Mouse (Mus musculus) myocyte (in vitro differentiated cells): Measurements from ENCODE around the gene Fsd1l. TPM values are rescaled to one million over a fixed set of nuclear protein-coding genes. Genes with fewer than 3 reads are reported as not detected.

Experiments used
- H3K27me3 ChIP-seq: one replicate; pipeline ENCODE4 v1.6.1; 2011; ENCODE audit not compliant: control insufficient read depth, insufficient read depth, insufficient read length
- H3K36me3 ChIP-seq: one replicate; pipeline ENCODE4 v1.6.1; 2011; ENCODE audit not compliant: control insufficient read depth, insufficient read depth
- H3K4me2 ChIP-seq: one replicate; pipeline ENCODE4 v1.6.1; 2011; ENCODE audit warnings: low read depth, control low read depth
- H3K4me3 ChIP-seq: one replicate; pipeline ENCODE4 v1.5.1; 2011; ENCODE audit warnings: mild to moderate bottlenecking, control low read depth, moderate library complexity
- H3K79me2 ChIP-seq: one replicate; pipeline ENCODE4 v1.6.1; 2011; ENCODE audit not compliant: control insufficient read depth, insufficient read depth
- H3ac ChIP-seq: one replicate; pipeline ENCODE4 v1.6.1; 2011; ENCODE audit not compliant: control insufficient read depth, insufficient read length
- CEBPB ChIP-seq: IDR thresholded peaks from 2 replicates; pipeline ENCODE4 v1.6.1; 2011; ENCODE audit warnings: mild to moderate bottlenecking, moderate library complexity; ENCODE audit not compliant: poor library complexity, insufficient read depth, severe bottlenecking
- E2F4 ChIP-seq: IDR thresholded peaks from one replicate; pipeline ENCODE4 v1.6.1; 2011; ENCODE audit warnings: mild to moderate bottlenecking, control low read depth, moderate library complexity; ENCODE audit not compliant: insufficient read depth
- MAX ChIP-seq: IDR thresholded peaks from one replicate; pipeline ENCODE4 v1.6.1; 2011; ENCODE audit warnings: low read depth, mild to moderate bottlenecking, control low read depth
- MYOD1 ChIP-seq, 3 experiments: IDR thresholded peaks; one replicate each; pipeline ENCODE4 v1.6.1; 2011; ENCODE audit warnings: control low read depth in 2 of 3, low read depth in 2 of 3, mild to moderate bottlenecking in 2 of 3, moderate library complexity in 1 of 3; ENCODE audit not compliant: insufficient read length in 2 of 3, control insufficient read depth in 1 of 3
- MYOG ChIP-seq, 3 experiments: IDR thresholded peaks; one replicate each; pipeline ENCODE4 v1.6.1; 2011; ENCODE audit warnings: control low read depth in 2 of 3, low read depth in 2 of 3, mild to moderate bottlenecking in 2 of 3; ENCODE audit not compliant: insufficient read length in 2 of 3, control insufficient read depth in 1 of 3, insufficient read depth in 1 of 3
- POLR2A ChIP-seq: IDR thresholded peaks from one replicate; pipeline ENCODE4 v1.6.1; 2011; ENCODE audit warnings: low read depth, mild to moderate bottlenecking, control low read depth, moderate library complexity; ENCODE audit not compliant: insufficient read length
- POLR2AphosphoS2 ChIP-seq: IDR thresholded peaks from one replicate; pipeline ENCODE4 v1.6.1; 2011; ENCODE audit warnings: low read depth, control low read depth; ENCODE audit not compliant: insufficient read length
- REST ChIP-seq: IDR thresholded peaks from one replicate; pipeline ENCODE4 v1.6.1; 2011; ENCODE audit warnings: mild to moderate bottlenecking, control low read depth, moderate library complexity; ENCODE audit not compliant: insufficient read depth, insufficient read length
- SRF ChIP-seq: IDR thresholded peaks from one replicate; pipeline ENCODE4 v1.6.1; 2011; ENCODE audit warnings: low read depth; ENCODE audit not compliant: control insufficient read depth, insufficient read length
- TCF12 ChIP-seq: IDR thresholded peaks from one replicate; pipeline ENCODE4 v1.6.1; 2011; ENCODE audit warnings: mild to moderate bottlenecking, control low read depth; ENCODE audit not compliant: poor library complexity, insufficient read depth, severe bottlenecking
- TCF3 ChIP-seq: IDR thresholded peaks from one replicate; pipeline ENCODE4 v1.6.1; 2011; ENCODE audit warnings: low read depth, control low read depth; ENCODE audit not compliant: insufficient read length
- USF1 ChIP-seq: IDR thresholded peaks from one replicate; pipeline ENCODE4 v1.6.1; 2011; ENCODE audit warnings: low read depth, mild to moderate bottlenecking, control low read depth, moderate library complexity
- polyA plus RNA-seq: library from polyadenylated mRNA; unstranded; fragments of >200 nt; fragmentation: generic; extraction: Trizol; gene quantifications from one replicate; pipeline ENCODE4 v1.2.1, GENCODE M21; 2012; ENCODE audit warnings: missing spikeins

The Fsd1l gene
- polyA plus RNA-seq, 1 experiment, result 1.2 TPM

DNA sequence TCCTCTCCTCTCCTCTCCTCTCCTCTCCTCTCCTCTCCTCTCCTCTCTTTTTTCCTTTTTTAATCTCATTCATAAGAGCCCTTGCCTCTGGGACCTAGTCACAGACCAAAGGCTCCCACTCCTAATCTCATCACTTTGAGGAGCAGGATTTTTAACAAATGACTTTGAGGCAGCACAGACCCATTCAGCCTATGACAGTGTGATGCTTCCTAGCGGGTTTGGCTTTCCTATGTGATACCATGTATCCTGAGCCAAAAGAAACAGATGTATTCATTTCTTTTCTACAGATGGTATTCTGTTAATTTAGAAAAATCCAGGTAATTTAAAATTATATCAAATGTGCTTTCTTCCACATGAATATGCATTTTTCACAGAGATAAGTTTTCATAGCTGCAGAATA lies 7.6 kb upstream of the Fsd1l start:
- Histone ChIP-seq H3K79me2 (no peaks in the 10 kb centered on the region), H3K4me3 (no peak overlapping the region), H3K36me3 (no peaks in the 10 kb centered on the region), H3ac (no peak overlapping the region), H3K4me2 (no peak overlapping the region), H3K27me3 (no peaks in the 10 kb centered on the region)
- TF ChIP-seq SRF (no peak), TCF12 (no peak), REST (no peak), USF1 (no peak), CEBPB (no peak), MAX (no peak), TCF3 (no peak), E2F4 (no peak), POLR2AphosphoS2 (no peak), MYOD1 (IDR thresholded peaks at IDR 0.05; ENCODE audit: control insufficient read depth in 1 of 3, insufficient read length in 2 of 3, low read depth in 2 of 3) (no peak), POLR2A (no peak), MYOG (IDR thresholded peaks at IDR 0.05; ENCODE audit: control insufficient read depth in 1 of 3, insufficient read depth in 1 of 3, insufficient read length in 2 of 3, low read depth in 2 of 3) (no peak)

DNA sequence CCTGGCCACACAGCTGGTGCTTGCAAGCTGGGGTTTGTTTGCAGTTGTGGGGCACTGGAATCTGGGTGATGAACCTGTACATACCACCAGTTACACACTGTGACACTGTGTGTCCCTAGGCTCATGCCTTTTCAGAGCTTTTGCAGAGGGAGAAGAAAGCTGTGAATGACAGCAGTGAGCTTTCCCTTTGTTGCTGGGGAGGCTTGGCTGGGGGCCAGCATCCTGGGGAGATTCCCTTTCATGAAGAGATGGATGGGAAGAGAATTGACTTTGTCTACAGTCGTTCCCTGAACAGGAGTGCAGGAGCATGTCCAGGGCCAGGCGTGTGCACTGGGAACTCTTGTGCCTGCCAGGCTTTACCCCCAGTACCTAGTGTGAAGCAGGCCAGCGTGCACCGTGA lies 6.5 kb upstream of the Fsd1l start:
- TF ChIP-seq TCF3 (no peak), SRF (no peak), CEBPB (no peak), MYOD1 (IDR thresholded peaks at IDR 0.05; ENCODE audit: control insufficient read depth in 1 of 3, insufficient read length in 2 of 3, low read depth in 2 of 3) (no peak), POLR2AphosphoS2 (no peak), POLR2A (no peak), REST (no peak), MAX (no peak), E2F4 (no peak), TCF12 (no peak), MYOG (IDR thresholded peaks at IDR 0.05; ENCODE audit: control insufficient read depth in 1 of 3, insufficient read depth in 1 of 3, insufficient read length in 2 of 3, low read depth in 2 of 3) (no peak), USF1 (no peak)
- no peaks in the 10 kb centered on the region for H3K27me3 ChIP-seq
- no peaks in the 10 kb centered on the region for H3K79me2 ChIP-seq
- H3K4me2 ChIP-seq, result no peak overlapping the region
- no peaks in the 10 kb centered on the region for H3K36me3 ChIP-seq
- H3ac ChIP-seq, result no peak overlapping the region
- no peak overlapping the region for H3K4me3 ChIP-seq

DNA sequence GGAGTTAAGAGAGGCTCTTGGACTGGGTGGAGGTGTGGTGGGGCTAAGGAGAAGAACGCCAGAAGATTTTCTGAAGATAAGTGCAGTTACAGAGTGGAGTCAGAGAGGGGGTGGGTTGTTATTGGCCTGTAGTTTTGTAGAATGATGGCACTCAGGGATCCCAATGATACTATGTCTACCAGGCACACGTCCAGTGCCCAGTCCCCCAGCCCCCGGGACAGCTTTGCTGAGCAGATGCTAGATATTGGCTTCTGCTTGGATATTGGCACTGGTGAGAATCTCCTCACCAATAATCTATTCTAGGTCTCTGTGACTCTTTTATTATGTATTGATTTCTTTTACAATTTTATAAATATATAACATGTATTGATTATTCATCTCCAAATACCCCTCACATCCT lies 6.0 kb upstream of the Fsd1l start:
- no peaks in the 10 kb centered on the region for H3K79me2 ChIP-seq
- H3ac ChIP-seq, result no peak overlapping the region
- no peaks in the 10 kb centered on the region for H3K36me3 ChIP-seq
- TF ChIP-seq E2F4, result no peak
- no peak for TF ChIP-seq MAX
- no peak for TF ChIP-seq MYOD1 (IDR thresholded peaks at IDR 0.05; ENCODE audit: control insufficient read depth in 1 of 3, insufficient read length in 2 of 3, low read depth in 2 of 3)
- TF ChIP-seq POLR2AphosphoS2, result no peak
- TF ChIP-seq TCF3, result no peak
- no peak for TF ChIP-seq CEBPB
- no peak for TF ChIP-seq USF1
- no peak for TF ChIP-seq TCF12
- TF ChIP-seq MYOG (IDR thresholded peaks at IDR 0.05; ENCODE audit: control insufficient read depth in 1 of 3, insufficient read depth in 1 of 3, insufficient read length in 2 of 3, low read depth in 2 of 3), result no peak
- TF ChIP-seq SRF, result no peak
- no peak for TF ChIP-seq REST
- TF ChIP-seq POLR2A, result no peak
- no peak overlapping the region for H3K4me2 ChIP-seq
- no peaks in the 10 kb centered on the region for H3K27me3 ChIP-seq
- no peak overlapping the region for H3K4me3 ChIP-seq

GRCm38 (mm10) chr4:53628924-53629323 lies 2.3 kb upstream of the Fsd1l start:
- no peaks in the 10 kb centered on the region for H3K36me3 ChIP-seq
- peaks cover 19% of the 10 kb centered on the region for H3K79me2 ChIP-seq
- no peak overlapping the region for H3K4me3 ChIP-seq
- H3ac ChIP-seq, result no peak overlapping the region
- no peaks in the 10 kb centered on the region for H3K27me3 ChIP-seq
- peak overlapping the region; percentile 71 for H3K4me2 ChIP-seq
- peak; percentile 35 to 82 (median 76) for TF ChIP-seq MYOG (IDR thresholded peaks at IDR 0.05; ENCODE audit: control insufficient read depth in 1 of 3, insufficient read depth in 1 of 3, insufficient read length in 2 of 3, low read depth in 2 of 3)
- no peak for TF ChIP-seq POLR2AphosphoS2
- peak; percentile 26 to 84 (median 40) for TF ChIP-seq MYOD1 (IDR thresholded peaks at IDR 0.05; ENCODE audit: control insufficient read depth in 1 of 3, insufficient read length in 2 of 3, low read depth in 2 of 3)
- peak; percentile 32 for TF ChIP-seq TCF12
- TF ChIP-seq E2F4, result no peak

DNA sequence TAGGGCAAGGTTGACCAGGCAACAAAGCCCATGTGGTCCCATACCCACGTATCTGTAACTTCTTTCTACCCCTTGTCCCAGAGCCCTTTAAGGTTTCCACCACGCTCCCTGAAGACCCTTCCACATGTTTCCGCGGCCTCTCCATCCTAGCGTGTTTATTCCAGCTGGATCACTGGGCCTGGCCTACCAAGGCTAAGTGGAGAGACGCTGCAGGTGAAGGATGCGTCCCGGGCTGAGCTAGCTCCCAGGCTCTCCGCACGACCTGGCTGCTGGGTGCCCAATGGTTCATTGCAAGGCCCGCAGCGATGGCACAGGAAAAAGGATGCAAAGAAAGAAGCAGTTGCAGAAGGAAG lies 332 bp upstream of the Fsd1l start:
- Histone ChIP-seq H3K79me2 (peaks cover 35% of the 10 kb centered on the region), H3K27me3 (no peaks in the 10 kb centered on the region), H3K4me3 (peak overlapping the region; percentile 53), H3ac (no peak overlapping the region), H3K36me3 (no peaks in the 10 kb centered on the region), H3K4me2 (peak overlapping the region; percentile 75)
- no peak for TF ChIP-seq TCF12

DNA sequence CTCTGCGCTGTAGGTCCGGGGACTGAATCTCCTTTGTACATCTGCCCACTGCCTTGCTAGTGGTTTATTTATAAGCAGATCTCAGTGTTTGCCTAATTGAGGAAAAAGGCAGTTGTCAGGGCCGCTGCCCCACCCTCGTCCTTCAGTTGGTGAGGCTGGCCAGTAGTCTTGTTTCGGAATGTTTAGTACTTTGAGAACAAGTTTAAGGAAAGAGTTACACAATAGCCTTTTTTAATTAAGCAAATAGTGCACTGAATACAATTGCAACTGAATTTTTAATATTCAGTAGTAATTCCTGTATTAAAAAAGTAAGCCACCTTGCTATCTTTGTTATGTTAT lies 709 bp downstream of the Fsd1l start:
- Histone ChIP-seq H3ac (peak overlapping the region; percentile 19), H3K4me3 (peak overlapping the region; percentile 53), H3K79me2 (peaks cover 39% of the 10 kb centered on the region), H3K36me3 (no peaks in the 10 kb centered on the region), H3K27me3 (no peaks in the 10 kb centered on the region), H3K4me2 (peak overlapping the region; percentile 73)
- TF ChIP-seq TCF12, result no peak
- no peak for TF ChIP-seq USF1
- no peak for TF ChIP-seq REST
- TF ChIP-seq POLR2A, result peak; percentile 9
- no peak for TF ChIP-seq TCF3
- peak in 1 of 3 experiments; percentile 4 for TF ChIP-seq MYOG (IDR thresholded peaks at IDR 0.05; ENCODE audit: control insufficient read depth in 1 of 3, insufficient read depth in 1 of 3, insufficient read length in 2 of 3, low read depth in 2 of 3)
- no peak for TF ChIP-seq POLR2AphosphoS2
- no peak for TF ChIP-seq MYOD1 (IDR thresholded peaks at IDR 0.05; ENCODE audit: control insufficient read depth in 1 of 3, insufficient read length in 2 of 3, low read depth in 2 of 3)
- no peak for TF ChIP-seq MAX
- TF ChIP-seq CEBPB, result no peak
- no peak for TF ChIP-seq E2F4
- no peak for TF ChIP-seq SRF
